Mouse (Mus musculus) mouse embryonic stem cell (cell line): ENCODE measurements around the gene Lipn.

Experiments used
- in situ Hi-C, 2 experiments: fragments of 300-500 bp; cut with MboI; formaldehyde crosslinking; loops; 1 replicate in 1 of 2; 3 replicates in 1 of 2; pipeline ENCODE4 v1.14.3; 2019 to 2020; ENCODE audit warnings: low sequenced_read_pairs in 2 of 2, low pct_unique_long_range_greater_than_20kb in 1 of 2, mixed read lengths in 1 of 2; ENCODE audit not compliant: unreplicated experiment in 1 of 2

Lipn gene

GRCm38 (mm10) chr19:34120107-34120731, 53.1 kb downstream of the Lipn start:
- in situ Hi-C loops = no loop called here
